Mouse (Mus musculus): ENCODE data around the gene Uap1l1.

DNA sequence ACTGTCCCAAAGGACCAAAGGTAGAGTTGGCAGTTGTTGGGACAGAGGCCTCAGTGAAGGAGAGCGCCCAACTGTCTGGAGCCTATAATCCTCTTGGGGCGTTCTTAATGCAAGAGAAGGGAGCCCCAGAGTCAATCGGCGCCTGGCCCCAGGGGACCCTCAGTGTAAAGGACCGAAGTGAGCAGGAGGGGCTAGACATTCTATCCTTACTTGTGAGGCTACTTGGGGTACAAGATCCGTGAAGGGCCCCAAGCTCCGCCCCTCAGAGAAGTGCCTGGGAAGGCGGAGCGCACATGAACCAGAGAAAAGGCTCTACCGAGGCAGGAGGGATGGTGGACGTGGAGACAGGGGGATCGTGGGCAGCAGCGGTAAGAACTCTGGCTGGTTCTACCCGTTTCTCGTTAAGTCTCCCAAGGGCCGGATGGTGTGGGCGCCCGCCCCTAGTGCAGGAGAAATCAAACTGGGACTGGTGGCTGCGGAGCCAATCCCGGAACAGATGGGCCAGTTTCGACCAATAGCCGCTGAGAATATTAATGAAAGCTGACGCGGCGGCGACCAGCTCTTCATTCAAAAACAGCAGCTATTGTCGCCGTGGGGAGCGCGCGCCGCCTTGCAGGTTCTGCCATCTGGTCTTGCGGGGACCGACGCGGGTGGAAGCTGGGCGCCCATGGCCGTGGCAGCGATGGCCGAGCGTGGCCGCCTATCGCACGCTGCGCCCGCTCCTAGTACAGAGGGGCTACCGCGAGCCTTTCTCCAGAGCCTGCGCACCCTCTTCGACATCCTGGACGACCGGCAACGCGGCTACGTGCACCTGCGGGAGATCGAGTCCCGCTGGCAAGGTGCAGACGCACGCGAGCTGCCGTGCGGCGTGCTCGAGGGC is 6.5 kb upstream of the Uap1l1 start, which contains the start of gene Sapcd2:
- TF ChIP-seq EP300 (IDR thresholded peaks at IDR 0.05): no peak
- no peak for TF ChIP-seq CTCF (IDR thresholded peaks at IDR 0.05)

Measured in lung, postnatal 0 days (tissue).